Mouse (Mus musculus): ENCODE results near the gene Cntrob. TPM values are rescaled to one million over a fixed set of nuclear protein-coding genes. Genes with fewer than 3 reads are reported as not detected.

Cntrob gene
- 8.6 and 8.9 TPM in 2 replicates for polyA plus RNA-seq (2014; fragmentation: Nextera tagmentation; extraction: Ambion mirVana)

DNA sequence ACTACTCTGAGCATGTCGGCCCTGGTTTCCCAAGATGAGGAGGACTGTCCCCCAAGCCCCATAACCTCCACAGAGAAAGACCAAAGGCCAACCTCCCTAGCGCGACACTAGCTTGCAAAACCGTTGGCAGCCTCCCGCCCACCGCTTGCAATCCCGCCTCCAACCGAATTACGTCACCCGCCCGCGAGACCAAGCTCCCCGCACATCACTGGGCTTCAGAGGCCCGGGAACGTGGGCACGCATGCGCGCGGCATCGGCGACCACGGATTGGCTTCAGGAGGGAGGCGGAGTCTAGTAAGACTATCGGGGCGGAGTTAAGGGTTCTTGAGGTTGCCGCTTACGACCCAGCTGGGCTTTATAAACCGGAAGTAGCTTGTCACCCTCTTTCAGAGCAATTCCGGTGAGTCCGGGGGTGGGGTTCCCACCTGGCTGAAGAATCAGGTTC lies at the start of gene Cntrob, which contains the start of gene Trappc1:
Cntrob (minus strand) TSS at position 109 of the 445 bp plus-strand sequence.
Trappc1 (plus strand) TSS at position 314 of the 445 bp plus-strand sequence.
- ATAC-seq (ENCODE audit: insufficient number of reproducible peaks, insufficient read depth, low FRiP score, low read depth), result peak; percentile 92
- Histone ChIP-seq H3K4me1 (ENCODE audit: control insufficient read depth in 2 of 2, insufficient read depth in 2 of 2, low read length in 2 of 2) (peaks cover 19 to 35% of the 10 kb centered on the region in 2 experiments), H3K9me3 (ENCODE audit: control insufficient read depth, low read length) (no peaks in the 10 kb centered on the region), H3K27me3 (ENCODE audit: control insufficient read depth, insufficient read depth, low read length) (peaks cover 15% of the 10 kb centered on the region), H3K4me3 (ENCODE audit: control insufficient read depth in 1 of 2, insufficient read depth in 1 of 2, low read depth in 1 of 2, low read length in 2 of 2) (peak within 1 kb of the TSS; percentile 71 to 75), H3K4me2 (ENCODE audit: low read length) (peak within 1 kb of the TSS; percentile 99), H3K27ac (replicated peaks in 1 of 2; ENCODE audit: control insufficient read depth in 1 of 2, insufficient read depth in 1 of 2, low read depth in 2 of 2, low read length in 2 of 2) (peak within 1 kb of the TSS; percentile 81 to 84), H3K36me3 (ENCODE audit: control insufficient read depth, insufficient read depth, low read length) (peaks cover 23% of the 10 kb centered on the region), H3K9ac (ENCODE audit: low read length) (peak within 1 kb of the TSS; percentile 87)
- under 1% methylated on average over 30 of the region's 30 CpGs for WGBS

DNA sequence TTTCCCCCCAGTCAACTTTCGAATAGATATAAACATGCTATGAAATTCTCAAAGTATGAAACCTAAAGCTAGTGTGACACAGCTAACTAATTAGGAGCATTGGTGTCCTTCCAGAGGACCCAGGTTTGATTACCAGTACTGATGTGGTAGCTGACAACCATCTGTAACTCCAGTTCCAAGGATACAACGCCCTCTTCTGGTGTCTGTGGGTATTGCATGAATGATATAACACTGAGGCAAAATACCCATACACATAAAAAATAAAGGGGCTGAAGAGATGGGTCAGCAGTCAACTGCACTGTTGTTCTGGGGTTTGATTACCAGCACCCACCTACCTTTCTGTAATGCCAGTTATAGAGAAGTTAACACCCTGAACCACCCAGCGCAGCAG lies 49.2 kb upstream of the Cntrob start:
- Histone ChIP-seq H3K4me1 (ENCODE audit: control insufficient read depth in 2 of 2, insufficient read depth in 2 of 2, low read length in 2 of 2) (peaks cover 13 to 35% of the 10 kb centered on the region in 2 experiments), H3K9ac (ENCODE audit: low read length) (no peak overlapping the region; the same call in 1 of the 2 replicates), H3K4me3 (ENCODE audit: control insufficient read depth in 1 of 2, insufficient read depth in 1 of 2, low read depth in 1 of 2, low read length in 2 of 2) (no peak overlapping the region), H3K9me3 (ENCODE audit: control insufficient read depth, low read length) (no peaks in the 10 kb centered on the region), H3K36me3 (ENCODE audit: control insufficient read depth, insufficient read depth, low read length) (peaks cover 21% of the 10 kb centered on the region; the same call in 1 of the 2 replicates), H3K27ac (replicated peaks in 1 of 2; ENCODE audit: control insufficient read depth in 1 of 2, insufficient read depth in 1 of 2, low read depth in 2 of 2, low read length in 2 of 2) (peak overlapping the region in 1 of 2 experiments; percentile 14; a peak in 1 of 4 replicates), H3K4me2 (ENCODE audit: low read length) (no peak overlapping the region), H3K27me3 (ENCODE audit: control insufficient read depth, insufficient read depth, low read length) (no peaks in the 10 kb centered on the region)
- WGBS, result 55% methylated on average over 3 of the region's 3 CpGs
- ATAC-seq (ENCODE audit: insufficient number of reproducible peaks, insufficient read depth, low FRiP score, low read depth), result no peak

DNA sequence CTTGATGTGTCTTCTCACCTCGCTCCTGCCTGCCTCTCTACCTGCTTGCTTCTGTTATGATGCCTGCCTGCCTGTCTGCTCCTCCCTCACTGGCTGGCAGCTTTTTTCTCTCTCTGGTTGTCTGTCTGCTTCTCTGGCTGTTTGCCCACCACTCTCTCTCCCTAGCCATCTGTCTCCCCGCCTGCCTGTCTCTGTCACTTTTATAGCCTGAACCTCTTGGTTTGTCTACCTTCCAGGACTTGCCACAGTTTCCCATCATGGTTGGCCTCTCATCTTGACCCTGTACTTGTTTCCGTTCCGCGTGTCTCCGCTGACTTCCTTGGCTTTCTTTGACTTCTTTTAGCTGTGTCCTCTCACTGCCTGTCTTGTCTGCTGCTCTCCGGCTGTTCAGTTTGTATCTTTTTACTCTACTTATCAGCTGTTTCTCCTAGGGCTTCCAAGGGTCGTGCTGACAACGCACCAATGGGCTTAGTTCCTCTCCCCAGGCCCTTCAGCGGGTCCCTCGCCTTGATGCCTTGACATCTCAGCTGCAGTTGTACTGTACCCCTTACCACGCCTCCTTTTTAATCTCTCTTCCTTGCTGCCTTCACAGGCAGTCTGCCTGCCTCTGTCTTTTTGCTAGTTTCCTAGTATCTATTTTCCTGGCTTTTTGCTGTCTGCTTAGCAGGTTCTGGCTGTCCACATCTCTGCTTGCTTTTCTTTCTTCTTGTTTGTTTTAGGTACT lies 48.6 kb upstream of the Cntrob start:
- WGBS, result 15% methylated on average over 12 of the region's 12 CpGs
- Histone ChIP-seq H3K4me2 (ENCODE audit: low read length) (0 out of 2 replicates have a peak overlapping the region, but pooled peaks have one; percentile 2), H3K9me3 (ENCODE audit: control insufficient read depth, low read length) (no peaks in the 10 kb centered on the region), H3K27ac (replicated peaks in 1 of 2; ENCODE audit: control insufficient read depth in 1 of 2, insufficient read depth in 1 of 2, low read depth in 2 of 2, low read length in 2 of 2) (peak overlapping the region; percentile 14 to 27; a peak in 2 of 4 replicates), H3K27me3 (ENCODE audit: control insufficient read depth, insufficient read depth, low read length) (no peaks in the 10 kb centered on the region), H3K4me1 (ENCODE audit: control insufficient read depth in 2 of 2, insufficient read depth in 2 of 2, low read length in 2 of 2) (peaks cover 18 to 40% of the 10 kb centered on the region in 2 experiments), H3K9ac (ENCODE audit: low read length) (peak overlapping the region; percentile 25; the same call in 1 of the 2 replicates), H3K4me3 (ENCODE audit: control insufficient read depth in 1 of 2, insufficient read depth in 1 of 2, low read depth in 1 of 2, low read length in 2 of 2) (no peak overlapping the region), H3K36me3 (ENCODE audit: control insufficient read depth, insufficient read depth, low read length) (peaks cover 21% of the 10 kb centered on the region; the same call in 1 of the 2 replicates)
- no peak for ATAC-seq (ENCODE audit: insufficient number of reproducible peaks, insufficient read depth, low FRiP score, low read depth)

DNA sequence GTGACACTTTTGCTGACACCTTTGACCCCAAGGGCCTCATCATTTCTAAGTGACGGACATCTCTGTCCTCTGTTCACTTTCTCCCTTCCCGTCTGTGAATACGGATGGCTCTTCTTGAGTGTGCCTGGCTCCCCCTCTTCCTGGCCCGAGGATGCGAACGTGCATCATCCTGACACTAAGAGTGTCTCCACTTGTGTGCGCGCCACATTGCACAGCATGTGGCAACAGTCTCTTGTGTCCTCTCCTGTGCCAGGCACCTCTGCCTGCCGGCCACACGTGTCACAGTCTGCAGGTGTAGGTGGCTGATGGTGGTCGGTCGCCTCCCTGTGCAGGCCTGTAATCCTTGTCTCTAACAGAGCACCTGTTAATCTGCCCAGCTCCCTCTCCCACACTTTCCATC lies 48.0 kb upstream of the Cntrob start:
- peaks cover 18 to 43% of the 10 kb centered on the region in 2 experiments for H3K4me1 ChIP-seq (ENCODE audit: control insufficient read depth in 2 of 2, insufficient read depth in 2 of 2, low read length in 2 of 2)
- H3K9ac ChIP-seq (ENCODE audit: low read length), result 0 out of 2 replicates have a peak overlapping the region, but pooled peaks have one; percentile 25

DNA sequence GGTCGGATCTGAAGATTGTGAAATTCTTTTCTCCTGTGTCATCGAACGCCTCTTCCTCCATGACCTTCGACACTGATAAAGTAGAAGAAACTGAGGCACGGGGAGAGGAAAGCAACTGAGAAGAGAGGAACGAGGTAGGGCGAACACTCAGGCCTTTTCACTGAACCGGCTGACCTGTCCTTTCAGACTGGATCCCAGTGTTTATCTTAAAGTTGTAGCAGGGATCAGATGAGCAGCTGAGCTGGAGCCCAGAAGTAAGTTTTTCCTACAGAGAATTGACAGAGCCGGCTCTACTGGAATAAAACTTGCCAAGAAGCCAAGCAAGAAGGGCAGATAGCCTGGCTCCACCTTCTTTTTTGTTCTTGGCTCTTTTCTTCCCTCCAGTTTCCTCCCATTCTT lies 47.2 kb upstream of the Cntrob start:
- no peaks in the 10 kb centered on the region for H3K9me3 ChIP-seq (ENCODE audit: control insufficient read depth, low read length)
- no peak for ATAC-seq (ENCODE audit: insufficient number of reproducible peaks, insufficient read depth, low FRiP score, low read depth)
- H3K36me3 ChIP-seq (ENCODE audit: control insufficient read depth, insufficient read depth, low read length), result peaks cover 14% of the 10 kb centered on the region; the same call in 1 of the 2 replicates
- H3K9ac ChIP-seq (ENCODE audit: low read length), result 0 out of 2 replicates have a peak overlapping the region, but pooled peaks have one; percentile 0
- peaks cover 23 to 46% of the 10 kb centered on the region in 2 experiments for H3K4me1 ChIP-seq (ENCODE audit: control insufficient read depth in 2 of 2, insufficient read depth in 2 of 2, low read length in 2 of 2)
- WGBS, result 27% methylated on average over 9 of the region's 9 CpGs
- no peak overlapping the region for H3K4me3 ChIP-seq (ENCODE audit: control insufficient read depth in 1 of 2, insufficient read depth in 1 of 2, low read depth in 1 of 2, low read length in 2 of 2)
- H3K4me2 ChIP-seq (ENCODE audit: low read length), result peak overlapping the region; percentile 31; the same call in 1 of the 2 replicates
- peak overlapping the region in 1 of 2 experiments; percentile 54; a peak in 2 of 4 replicates for H3K27ac ChIP-seq (replicated peaks in 1 of 2; ENCODE audit: control insufficient read depth in 1 of 2, insufficient read depth in 1 of 2, low read depth in 2 of 2, low read length in 2 of 2)
- no peaks in the 10 kb centered on the region for H3K27me3 ChIP-seq (ENCODE audit: control insufficient read depth, insufficient read depth, low read length)

More for the DNA sequence above, 48.0 kb upstream of the Cntrob start:
- Histone ChIP-seq H3K4me2 (ENCODE audit: low read length) (no peak overlapping the region), H3K9me3 (ENCODE audit: control insufficient read depth, low read length) (no peaks in the 10 kb centered on the region), H3K36me3 (ENCODE audit: control insufficient read depth, insufficient read depth, low read length) (peaks cover 17% of the 10 kb centered on the region; the same call in 1 of the 2 replicates), H3K4me3 (ENCODE audit: control insufficient read depth in 1 of 2, insufficient read depth in 1 of 2, low read depth in 1 of 2, low read length in 2 of 2) (no peak overlapping the region), H3K27ac (replicated peaks in 1 of 2; ENCODE audit: control insufficient read depth in 1 of 2, insufficient read depth in 1 of 2, low read depth in 2 of 2, low read length in 2 of 2) (0 out of 4 replicates have a peak overlapping the region, but pooled peaks of 1 of the 2 experiments have one; percentile 14), H3K27me3 (ENCODE audit: control insufficient read depth, insufficient read depth, low read length) (no peaks in the 10 kb centered on the region)
- 64% methylated on average over 12 of the region's 12 CpGs for WGBS
- no peak for ATAC-seq (ENCODE audit: insufficient number of reproducible peaks, insufficient read depth, low FRiP score, low read depth)

DNA sequence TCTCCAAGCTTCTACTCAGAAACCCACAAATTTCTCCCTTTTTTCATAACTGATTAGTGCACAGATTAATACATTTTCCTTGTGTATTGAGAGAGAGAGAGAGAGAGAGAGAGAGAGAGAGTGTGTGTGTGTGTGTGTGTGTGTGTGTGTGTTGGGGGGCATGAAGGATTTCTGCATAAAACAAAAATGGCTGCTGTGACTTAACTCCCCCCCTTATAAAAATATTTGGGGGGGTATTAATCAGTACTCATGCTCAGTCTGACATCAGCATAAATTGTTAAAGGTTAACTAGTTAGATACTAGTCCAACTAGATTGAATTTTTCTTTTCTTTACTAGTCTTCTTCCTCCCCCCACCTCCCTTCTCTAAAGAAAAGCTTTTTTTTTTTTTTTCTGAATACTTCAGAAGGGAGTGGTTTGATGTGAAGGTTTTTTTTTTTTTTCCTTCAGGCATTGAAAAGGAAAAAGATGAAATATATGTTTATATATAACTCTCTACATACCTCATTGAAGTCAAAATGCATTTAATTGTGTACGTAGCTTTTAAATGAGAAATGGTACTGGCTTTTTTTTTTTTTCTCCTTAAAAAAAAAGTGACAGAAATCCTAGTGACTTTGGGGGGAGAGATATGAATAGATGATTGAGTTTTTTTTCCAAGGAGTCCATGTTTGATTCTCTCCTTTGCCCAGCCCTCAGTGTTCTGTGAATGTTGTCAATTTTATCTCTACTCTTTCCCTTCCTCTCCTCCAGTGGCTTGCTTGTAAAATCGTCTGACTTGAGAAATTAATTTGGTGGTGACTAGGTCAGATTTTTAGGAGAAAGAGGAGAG lies 46.6 kb upstream of the Cntrob start:
- WGBS, result 43% methylated on average over 2 of the region's 2 CpGs
- no peak for ATAC-seq (ENCODE audit: insufficient number of reproducible peaks, insufficient read depth, low FRiP score, low read depth)
- peak overlapping the region in 1 of 2 experiments; percentile 97; a peak in 2 of 4 replicates for H3K27ac ChIP-seq (replicated peaks in 1 of 2; ENCODE audit: control insufficient read depth in 1 of 2, insufficient read depth in 1 of 2, low read depth in 2 of 2, low read length in 2 of 2)
- H3K4me2 ChIP-seq (ENCODE audit: low read length), result peak overlapping the region; percentile 93
- H3K9ac ChIP-seq (ENCODE audit: low read length), result peak overlapping the region; percentile 99; the same call in 1 of the 2 replicates
- H3K36me3 ChIP-seq (ENCODE audit: control insufficient read depth, insufficient read depth, low read length), result peaks cover 10% of the 10 kb centered on the region; the same call in 1 of the 2 replicates
- H3K9me3 ChIP-seq (ENCODE audit: control insufficient read depth, low read length), result no peaks in the 10 kb centered on the region
- H3K27me3 ChIP-seq (ENCODE audit: control insufficient read depth, insufficient read depth, low read length), result no peaks in the 10 kb centered on the region
- H3K4me3 ChIP-seq (ENCODE audit: control insufficient read depth in 1 of 2, insufficient read depth in 1 of 2, low read depth in 1 of 2, low read length in 2 of 2), result peak overlapping the region in 1 of 2 experiments; percentile 97; a peak in 2 of 4 replicates
- H3K4me1 ChIP-seq (ENCODE audit: control insufficient read depth in 2 of 2, insufficient read depth in 2 of 2, low read length in 2 of 2), result peaks cover 29 to 52% of the 10 kb centered on the region in 2 experiments
